Mouse (Mus musculus) Muller cell, postnatal 12 days (primary cell): ENCODE data around the gene Slc29a2.

ENCODE experiments used
- DNase-seq: peaks from one replicate; pipeline ENCODE4 v3.0.0-alpha.2; 2015; ENCODE audit errors: inconsistent ontology term

Gene Slc29a2

GRCm38 (mm10) chr19:5058801-5059771 is 35.4 kb downstream of the Slc29a2 start:
- peak; percentile 43 for DNase-seq

- DNase-seq: no peak
Measured at GRCm38 (mm10) chr19:5060365-5061330, 37.0 kb downstream of the Slc29a2 start.

- no peak for DNase-seq
Measured at GRCm38 (mm10) chr19:5062041-5062440, 38.4 kb downstream of the Slc29a2 start.

GRCm38 (mm10) chr19:5062446-5062845 is 38.8 kb downstream of the Slc29a2 start:
- no peak for DNase-seq

- DNase-seq: peak; percentile 24
Measured at GRCm38 (mm10) chr19:5065104-5065503, 41.4 kb downstream of the Slc29a2 start.

DNA sequence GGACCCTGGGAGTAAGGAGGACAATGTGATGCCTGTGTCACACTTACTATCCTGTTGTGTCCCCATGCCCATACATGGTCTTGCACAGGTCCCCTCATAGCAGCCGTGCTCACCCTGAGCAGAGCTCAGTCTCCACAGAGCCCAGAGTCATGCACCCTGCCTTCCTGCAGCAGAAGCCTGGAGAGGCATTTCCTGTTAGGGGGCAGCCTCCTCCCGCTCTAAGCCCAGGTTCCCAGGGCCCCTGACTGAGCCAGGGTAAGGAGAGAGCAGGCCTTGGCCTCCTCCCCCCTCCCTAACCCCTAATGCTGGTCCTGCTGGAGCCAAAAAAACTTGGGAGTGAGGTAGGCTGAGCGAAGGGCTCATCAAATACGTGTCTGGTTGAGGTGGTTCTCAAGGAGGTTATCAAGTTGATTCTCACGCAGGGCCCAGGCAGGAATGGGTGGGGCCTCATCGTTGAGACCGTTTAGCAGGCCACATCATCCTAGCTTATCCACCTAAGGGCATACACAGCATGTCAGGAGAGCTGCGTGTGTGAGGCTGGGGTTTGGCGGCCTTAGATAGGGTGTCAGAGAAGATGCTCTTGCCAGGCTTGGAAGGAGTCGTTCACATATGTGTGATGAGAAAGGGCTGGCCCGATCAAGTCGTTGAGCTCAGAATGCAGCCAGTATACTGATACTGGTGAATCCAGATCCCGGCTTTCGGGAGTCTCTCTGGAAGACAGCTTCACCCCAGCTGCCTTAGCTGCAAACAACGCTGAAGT is 43.6 kb downstream of the Slc29a2 start:
- no peak for DNase-seq

DNA sequence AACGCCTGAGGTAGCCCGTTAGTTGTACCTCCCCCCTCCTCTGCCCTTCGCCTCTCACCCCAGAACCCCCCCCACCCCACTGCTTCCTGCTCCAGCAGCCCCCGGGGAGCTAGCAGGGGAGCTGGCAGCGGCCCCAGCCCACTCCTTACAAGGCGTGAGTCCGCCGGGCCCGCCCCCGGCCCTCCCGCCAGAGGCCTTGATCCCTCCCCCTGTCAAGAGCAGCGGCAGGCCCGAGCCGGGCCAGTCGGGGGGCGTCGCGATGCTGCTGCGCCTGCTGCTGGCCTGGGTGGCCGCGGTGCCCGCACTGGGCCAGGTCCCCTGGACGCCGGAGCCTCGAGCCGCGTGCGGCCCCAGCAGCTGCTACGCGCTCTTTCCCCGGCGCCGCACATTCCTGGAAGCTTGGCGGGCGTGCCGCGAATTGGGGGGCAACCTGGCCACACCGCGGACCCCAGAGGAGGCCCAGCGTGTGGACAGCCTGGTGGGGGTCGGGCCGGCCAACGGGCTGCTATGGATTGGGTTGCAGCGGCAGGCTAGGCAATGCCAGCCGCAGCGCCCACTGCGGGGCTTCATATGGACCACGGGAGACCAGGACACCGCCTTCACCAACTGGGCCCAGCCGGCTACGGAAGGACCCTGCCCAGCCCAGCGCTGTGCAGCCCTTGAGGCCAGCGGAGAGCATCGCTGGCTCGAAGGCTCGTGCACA is 44.4 kb downstream of the Slc29a2 start, which contains the start of gene Cd248:
Cd248 (plus strand) TSS at position 212 of the 703 bp plus-strand sequence.
- DNase-seq: peak; percentile 81

- DNase-seq: no peak
Measured at GRCm38 (mm10) chr19:5068570-5069234, 45.0 kb downstream of the Slc29a2 start.

DNA sequence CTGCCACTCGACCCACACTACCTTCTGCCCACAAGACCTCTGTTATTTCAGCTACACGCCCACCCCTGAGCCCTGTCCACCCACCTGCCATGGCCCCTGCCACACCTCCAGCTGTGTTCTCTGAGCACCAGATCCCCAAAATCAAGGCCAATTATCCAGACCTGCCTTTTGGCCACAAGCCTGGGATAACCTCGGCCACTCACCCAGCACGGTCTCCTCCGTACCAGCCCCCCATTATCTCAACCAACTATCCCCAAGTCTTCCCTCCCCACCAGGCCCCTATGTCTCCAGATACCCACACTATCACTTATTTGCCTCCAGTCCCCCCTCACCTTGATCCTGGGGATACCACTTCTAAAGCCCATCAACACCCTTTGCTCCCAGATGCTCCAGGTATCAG is 45.8 kb downstream of the Slc29a2 start:
- no peak for DNase-seq

DNA sequence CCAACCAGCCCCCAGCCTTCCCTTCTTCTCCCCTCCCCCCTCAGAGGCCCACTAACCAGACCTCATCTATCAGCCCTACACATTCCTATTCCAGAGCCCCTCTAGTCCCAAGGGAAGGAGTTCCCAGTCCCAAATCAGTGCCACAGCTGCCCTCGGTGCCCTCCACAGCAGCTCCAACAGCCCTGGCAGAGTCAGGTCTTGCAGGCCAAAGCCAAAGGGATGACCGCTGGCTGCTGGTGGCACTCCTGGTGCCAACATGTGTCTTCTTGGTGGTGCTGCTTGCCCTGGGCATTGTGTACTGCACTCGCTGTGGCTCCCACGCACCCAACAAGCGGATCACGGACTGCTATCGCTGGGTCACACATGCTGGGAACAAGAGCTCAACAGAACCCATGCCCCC is 46.3 kb downstream of the Slc29a2 start:
- no peak for DNase-seq

GRCm38 (mm10) chr19:5071077-5071476 is 47.4 kb downstream of the Slc29a2 start:
- DNase-seq: no peak

- DNase-seq: peak; percentile 88
Measured at GRCm38 (mm10) chr19:5071545-5072369, 48.1 kb downstream of the Slc29a2 start.

DNA sequence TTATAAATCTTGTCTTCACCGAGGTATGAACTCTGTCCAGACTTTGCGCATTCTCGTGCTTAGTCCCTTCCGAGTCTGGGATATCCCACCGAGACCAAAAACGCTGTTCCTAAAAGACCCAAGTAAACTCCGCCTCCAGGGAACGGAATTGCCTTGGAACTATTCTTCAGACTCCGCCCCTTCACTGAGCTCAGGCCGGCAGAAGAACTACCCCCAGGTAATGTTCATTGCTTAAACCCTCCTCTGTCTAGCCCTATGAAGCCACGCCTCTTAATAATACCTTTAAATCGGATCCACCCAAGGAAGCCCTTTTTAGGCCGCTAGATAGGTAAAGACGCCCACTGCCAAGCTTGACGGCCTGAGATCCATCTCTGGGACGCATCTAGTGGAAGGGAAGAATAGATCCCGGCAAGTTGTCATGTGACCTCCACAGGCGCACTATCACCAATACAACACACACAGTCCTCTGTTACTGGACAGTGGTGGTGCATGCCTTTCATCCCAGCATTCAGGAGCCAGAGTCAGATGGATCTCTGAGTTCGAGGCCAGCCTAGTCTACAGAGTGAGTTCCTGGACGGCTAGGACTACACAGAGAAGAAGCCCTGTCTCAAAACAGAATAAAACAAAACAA is 48.8 kb downstream of the Slc29a2 start:
- DNase-seq: no peak

DNA sequence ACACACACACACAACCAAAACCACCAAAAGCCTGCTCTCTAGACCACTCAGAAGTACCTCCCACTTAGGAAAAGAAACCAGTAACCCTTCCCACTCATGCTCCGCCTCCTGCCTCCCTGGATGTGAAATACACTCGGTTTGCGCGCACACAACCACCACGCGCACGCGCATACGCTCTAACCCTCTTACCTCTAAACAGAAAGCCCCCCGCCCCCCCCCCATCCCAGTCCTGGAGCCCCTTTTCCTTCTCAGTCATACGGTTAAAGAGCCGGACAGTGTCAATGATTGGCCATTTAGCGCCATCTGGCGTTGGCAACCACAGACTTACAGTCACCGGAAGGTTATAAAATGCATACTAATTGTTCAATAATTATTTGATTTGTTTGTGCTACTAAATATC is 49.4 kb downstream of the Slc29a2 start:
- DNase-seq: peak; percentile 55

- no peak for DNase-seq
Measured at GRCm38 (mm10) chr19:5073518-5073917, 49.9 kb downstream of the Slc29a2 start.

- DNase-seq: no peak
Measured at GRCm38 (mm10) chr19:5079279-5079678, 55.6 kb downstream of the Slc29a2 start.
